Mouse (Mus musculus) naive thymus-derived CD4-positive, alpha-beta T cell, adult 2 months (primary cell): ENCODE measurements around the gene Eif2d.
"Not testable (repeated sequence)": the region's sequence is repeated elsewhere in the genome, so short reads cannot be mapped to it uniquely, and the experiment has no call there.

ENCODE experiments used
- DNase-seq: peaks from one replicate; pipeline ENCODE4 v3.0.0-alpha.2; 2011; ENCODE audit warnings: low read depth

Eif2d gene

DNA sequence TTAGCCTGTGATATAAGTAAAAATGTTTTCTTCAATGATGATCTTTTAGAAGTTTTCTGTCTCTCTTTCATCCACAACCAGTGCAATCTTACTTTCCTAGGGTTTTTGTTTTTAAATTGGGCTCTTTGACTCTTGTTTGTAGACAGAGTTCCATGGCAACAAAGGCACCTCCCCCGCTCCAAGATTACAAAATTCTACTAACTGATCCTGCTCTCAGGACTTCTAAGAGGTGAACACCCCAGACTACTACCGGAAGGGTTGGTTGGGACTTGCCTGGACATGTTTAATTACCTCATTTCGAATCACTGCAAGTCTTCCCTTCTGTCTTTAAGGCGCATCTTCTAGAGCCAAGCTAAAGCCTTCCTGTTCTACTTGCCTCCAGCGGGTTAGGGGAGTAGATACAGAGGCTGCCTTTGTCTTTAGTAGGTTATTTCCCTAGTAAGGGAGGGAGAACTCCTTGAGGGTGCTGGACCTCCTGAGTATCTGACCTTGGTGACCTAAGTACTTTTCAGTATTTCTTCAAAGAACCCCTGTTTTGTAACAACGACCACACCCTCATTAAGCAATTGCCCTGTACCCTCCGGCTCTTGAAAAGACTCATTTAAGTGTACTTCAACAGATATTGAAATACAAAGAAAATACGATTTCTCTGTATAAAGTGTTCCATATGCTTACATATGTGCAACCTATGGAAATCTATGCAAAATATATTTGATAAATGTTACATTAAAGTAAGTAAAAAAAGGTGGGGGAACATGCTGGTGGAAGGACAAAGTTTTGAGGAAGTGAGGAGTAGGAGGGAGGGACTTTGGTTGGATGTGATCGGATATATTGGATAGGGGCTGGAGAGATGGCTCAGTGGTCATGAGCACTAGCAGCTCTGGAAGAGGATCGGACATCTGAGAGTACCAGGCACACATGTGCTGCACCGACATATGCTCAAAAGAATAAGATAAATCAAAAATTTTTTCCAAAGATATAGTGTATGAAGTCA, 13.6 kb upstream of the Eif2d start:
- no peak for DNase-seq

DNA sequence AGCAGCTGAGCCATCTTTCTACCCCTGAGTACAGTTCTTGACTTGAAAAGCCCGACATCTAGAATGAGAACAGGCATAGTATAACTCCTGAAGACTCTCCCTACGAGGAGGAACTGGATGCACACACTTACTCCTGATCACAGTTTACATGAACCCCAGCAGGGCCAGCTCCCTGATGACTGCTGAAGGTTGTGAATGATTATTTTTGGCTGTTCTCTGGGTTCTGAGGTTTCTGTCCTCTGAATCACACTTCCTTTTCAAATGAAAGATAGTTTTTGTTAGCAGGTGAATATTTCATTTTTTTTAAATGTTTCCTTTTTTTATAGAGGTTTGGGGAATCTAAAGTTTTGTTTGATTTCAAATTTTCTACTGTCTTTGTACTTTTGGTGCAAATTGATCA, 11.5 kb upstream of the Eif2d start:
- no peak for DNase-seq

- no peak for DNase-seq
These were observed 10.5 kb upstream of the Eif2d start for GRCm38 (mm10) chr1:131142472-131142871.

DNA sequence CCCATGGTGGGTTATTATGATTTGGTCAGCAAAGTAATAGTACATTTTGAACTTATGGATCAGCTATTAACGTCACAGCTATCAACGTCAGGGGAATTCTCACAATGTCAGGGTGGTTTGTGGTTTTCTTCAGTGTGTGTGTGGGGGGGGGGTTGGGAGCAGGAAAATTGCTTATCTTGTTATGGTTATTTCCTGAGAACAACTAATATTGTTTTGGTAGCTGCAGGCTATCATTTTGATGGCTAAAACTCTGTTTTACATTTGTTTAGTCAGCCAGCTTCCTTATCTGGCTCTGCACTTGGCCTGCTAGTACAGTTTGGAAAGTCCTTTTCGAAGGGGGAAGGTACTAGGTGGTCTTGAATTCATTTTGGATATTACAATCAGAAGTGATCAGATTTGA, 7.8 kb upstream of the Eif2d start:
- not testable (repeated sequence) for DNase-seq

GRCm38 (mm10) chr1:131146181-131146614, 6.8 kb upstream of the Eif2d start:
- no peak for DNase-seq

GRCm38 (mm10) chr1:131149496-131149895, 3.5 kb upstream of the Eif2d start:
- DNase-seq = no peak

- peak; percentile 79 for DNase-seq
These were observed 2.5 kb downstream of the Eif2d start for GRCm38 (mm10) chr1:131155456-131155855.

- DNase-seq = not testable (repeated sequence)
These were observed 6.8 kb downstream of the Eif2d start for GRCm38 (mm10) chr1:131159573-131160327.

DNA sequence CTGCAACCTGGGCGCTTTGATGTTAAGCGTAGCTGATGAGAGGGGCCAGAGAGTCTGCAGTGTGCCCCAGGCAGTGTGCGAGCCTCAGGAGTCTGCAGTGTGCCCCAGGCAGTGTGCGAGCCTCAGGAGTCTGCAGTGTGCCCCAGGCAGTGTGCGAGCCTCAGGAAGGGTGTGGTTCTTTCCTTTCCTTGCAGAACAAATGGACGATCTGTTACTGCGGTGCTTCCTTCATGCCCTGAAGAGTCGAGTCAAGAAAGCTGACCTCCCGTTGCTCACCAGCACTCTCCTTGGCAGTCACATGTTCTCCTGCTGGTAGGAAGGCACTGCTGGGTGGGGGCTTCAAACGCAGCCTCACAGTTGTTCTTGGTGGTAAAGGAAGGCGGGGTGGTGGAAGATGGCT, 8.1 kb downstream of the Eif2d start:
- no peak for DNase-seq

DNA sequence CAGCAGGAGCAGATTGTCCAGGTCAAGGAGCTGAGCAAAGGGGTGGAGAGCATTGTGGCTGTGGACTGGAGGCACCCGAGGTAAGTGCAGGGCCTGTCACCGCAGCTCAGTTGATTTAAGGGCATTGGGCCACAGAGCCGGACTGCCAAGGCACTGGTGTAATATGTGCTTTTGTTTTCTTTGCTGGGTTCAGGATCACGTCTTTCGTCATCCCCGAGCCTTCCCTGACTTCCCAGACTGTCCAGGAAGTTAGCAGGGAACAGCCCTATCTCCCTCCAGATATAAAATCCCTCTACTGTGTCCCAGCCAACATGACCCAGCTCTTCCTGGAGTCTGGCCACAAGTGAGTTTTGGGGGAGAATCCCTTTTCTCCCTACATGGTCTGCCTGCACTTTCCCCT, 11.4 kb downstream of the Eif2d start:
- DNase-seq = no peak

DNA sequence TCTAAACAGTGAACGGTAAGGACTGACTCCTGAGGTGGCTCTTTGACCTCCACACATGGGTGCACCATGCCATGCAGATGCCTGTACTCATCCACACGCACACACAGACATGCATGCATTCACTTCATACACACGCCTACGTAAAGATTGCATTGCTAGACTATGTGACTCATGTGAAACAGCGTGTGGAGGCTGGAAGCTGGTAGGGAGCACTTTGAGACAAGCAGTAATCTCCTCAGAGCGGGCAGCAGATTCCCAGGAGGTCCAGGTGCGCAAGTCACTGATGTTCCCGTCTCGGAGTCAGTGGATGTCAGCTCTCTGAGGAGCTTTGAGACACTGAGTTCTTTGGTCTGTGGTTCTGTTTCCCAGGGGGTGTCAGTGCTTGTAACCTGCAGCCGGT, 14.6 kb downstream of the Eif2d start:
- DNase-seq = no peak

- DNase-seq = no peak
These were observed 20.0 kb downstream of the Eif2d start for GRCm38 (mm10) chr1:131173001-131173400.

GRCm38 (mm10) chr1:131173809-131174208, 20.8 kb downstream of the Eif2d start:
- DNase-seq = no peak

DNA sequence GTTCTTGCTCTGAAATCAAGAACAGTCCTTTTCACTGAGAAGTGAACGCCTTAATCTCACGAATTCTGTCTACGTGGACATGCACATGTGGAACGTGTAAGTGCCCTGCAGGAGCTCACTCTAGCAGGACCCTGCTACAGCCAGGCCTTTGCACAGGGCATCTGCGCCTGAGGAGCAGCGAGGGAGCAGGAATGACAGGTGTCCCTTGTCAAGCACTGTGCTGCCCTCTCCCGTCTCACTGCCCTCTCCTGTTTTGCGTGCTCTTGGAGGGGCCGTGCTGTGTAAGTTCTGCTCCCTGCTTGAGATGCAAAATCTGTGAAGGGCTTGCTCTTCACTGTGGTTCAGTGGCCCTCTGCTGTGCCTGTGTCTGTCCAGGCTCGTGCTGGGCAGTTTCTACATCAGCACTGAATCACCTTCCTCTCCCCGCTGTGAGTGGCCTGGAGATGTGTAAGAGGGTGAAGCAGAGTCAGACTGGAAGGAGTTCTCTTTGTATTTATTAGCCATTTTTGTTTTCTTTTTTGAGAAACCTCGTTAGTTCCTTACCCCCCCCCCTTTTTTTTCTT, 21.4 kb downstream of the Eif2d start:
- no peak for DNase-seq

- DNase-seq = no peak
These were observed 22.2 kb downstream of the Eif2d start for GRCm38 (mm10) chr1:131175189-131175588.

GRCm38 (mm10) chr1:131175819-131176218, 22.8 kb downstream of the Eif2d start:
- no peak for DNase-seq

DNA sequence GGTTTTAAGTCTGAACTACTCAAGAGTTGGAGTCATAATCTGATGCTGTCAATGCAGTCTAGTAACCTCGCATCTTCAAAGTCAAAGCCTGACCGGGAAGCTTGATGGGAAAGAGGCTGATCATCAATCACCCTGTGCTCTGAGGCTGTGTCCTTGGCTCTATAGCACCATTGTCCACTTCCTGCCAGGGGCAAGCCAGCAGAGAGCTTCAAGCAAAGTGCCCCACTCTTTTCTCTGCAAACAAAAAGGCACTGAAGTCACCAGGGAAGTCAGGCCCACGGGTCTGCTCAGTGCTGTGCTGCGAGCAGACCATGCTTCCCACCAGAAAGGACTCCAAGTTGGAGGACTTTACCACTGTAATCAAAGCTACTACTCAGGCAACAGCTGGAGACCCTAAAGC, 24.3 kb downstream of the Eif2d start:
- DNase-seq = no peak

GRCm38 (mm10) chr1:131178083-131178482, 25.1 kb downstream of the Eif2d start:
- no peak for DNase-seq

- no peak for DNase-seq
These were observed 27.4 kb downstream of the Eif2d start for GRCm38 (mm10) chr1:131180386-131180785.

- DNase-seq = peak; percentile 93
These were observed 28.9 kb downstream of the Eif2d start for GRCm38 (mm10) chr1:131181642-131182527.

DNA sequence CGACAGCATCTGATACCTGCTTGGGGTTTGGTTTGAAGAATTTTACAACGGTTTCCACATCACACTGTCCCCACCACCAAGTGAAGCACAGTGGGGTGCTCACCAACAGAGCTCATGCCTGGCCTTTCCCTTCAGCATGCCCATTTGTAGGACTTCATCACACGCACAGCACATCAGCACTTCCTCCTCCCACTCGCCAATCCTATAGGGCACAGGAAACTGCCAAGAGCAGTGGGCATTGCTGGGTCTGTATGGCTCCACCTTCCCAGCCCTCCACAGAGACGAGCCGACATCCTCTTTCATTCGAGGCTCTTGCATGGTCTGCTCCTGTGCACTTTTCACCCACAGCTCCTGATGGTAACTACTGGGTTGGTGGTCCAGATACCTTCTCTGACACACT, 30.2 kb downstream of the Eif2d start:
- peak; percentile 49 for DNase-seq
